In genomic region chr11:116657311-116658223, GRCm38 (mm10) we compare ENCODE assay signal across 8 mouse cellular contexts. TPM values are rescaled to one million over a fixed set of nuclear protein-coding genes. Genes with fewer than 3 reads are reported as not detected.
DNase-seq lines count a peak whose midpoint lies in the region; ATAC-seq and TF ChIP-seq lines count a peak whose summit lies in the region.

No protein-coding gene starts in this region.

- H3K9me3 ChIP-seq in embryonic facial prominence, embryonic 15.5 days (replicated peaks): no peaks in the 10 kb centered on the region
- no peaks in the 10 kb centered on the region for H3K9me3 ChIP-seq in limb, embryonic 15.5 days

- DNase-seq in A20 (ENCODE audit: low read depth, low spot score): peak; percentile 88
- DNase-seq in heart, adult 9 months (ENCODE audit: low spot score in 2 of 2): peak; percentile 95 to 97
- DNase-seq in kidney, adult 9 months: peak; percentile 94
- peak; percentile 42 to 52 for DNase-seq in monocyte, adult 2 months (ENCODE audit: low read depth in 1 of 2, low spot score in 2 of 2)
- peak; percentile 76 to 78 for DNase-seq in spleen, postnatal 36 days (ENCODE audit: low spot score in 2 of 2)

- H3K4me1 ChIP-seq in bone marrow macrophage, adult 2 months (ENCODE audit: control insufficient read depth, insufficient read depth, low read length): no peaks in the 10 kb centered on the region
- peaks cover 64% of the 10 kb centered on the region for H3K4me1 ChIP-seq in embryonic facial prominence, embryonic 15.5 days
- H3K4me1 ChIP-seq in limb, embryonic 15.5 days: peaks cover 63% of the 10 kb centered on the region

- H3K27me3 ChIP-seq in embryonic facial prominence, embryonic 15.5 days: peaks cover 9% of the 10 kb centered on the region
- H3K27me3 ChIP-seq in limb, embryonic 15.5 days: peaks cover 27% of the 10 kb centered on the region

- no peak overlapping the region for H3K27ac ChIP-seq in bone marrow macrophage, adult 2 months (ENCODE audit: insufficient read depth, low read depth, low read length)
- H3K27ac ChIP-seq in embryonic facial prominence, embryonic 15.5 days (replicated peaks): peak overlapping the region; percentile 85
- H3K27ac ChIP-seq in limb, embryonic 15.5 days: peak overlapping the region; percentile 79

- H3K9ac ChIP-seq in embryonic facial prominence, embryonic 15.5 days: no peak overlapping the region
- H3K9ac ChIP-seq in limb, embryonic 15.5 days: peak overlapping the region; percentile 31; the same call in 1 of the 2 replicates

- H3K4me2 ChIP-seq in embryonic facial prominence, embryonic 15.5 days (replicated peaks): peak overlapping the region; percentile 47
- peak overlapping the region; percentile 52 for H3K4me2 ChIP-seq in limb, embryonic 15.5 days

- ATAC-seq in embryonic facial prominence, embryonic 15.5 days (ENCODE audit: insufficient number of reproducible peaks, low FRiP score, low TSS enrichment, low read depth): peak; percentile 90
- peak; percentile 79 for ATAC-seq in limb, embryonic 15.5 days (ENCODE audit: insufficient number of reproducible peaks, low FRiP score, low TSS enrichment, low read depth)

- no peaks in the 10 kb centered on the region for H3K36me3 ChIP-seq in embryonic facial prominence, embryonic 15.5 days
- H3K36me3 ChIP-seq in limb, embryonic 15.5 days: no peaks in the 10 kb centered on the region

- WGBS in embryonic facial prominence, embryonic 15.5 days: 10% methylated on average over 22 of the region's 22 CpGs
- 15% methylated on average over 22 of the region's 22 CpGs for WGBS in limb, embryonic 15.5 days

- TF ChIP-seq POLR2A in bone marrow macrophage, adult 2 months (IDR thresholded peaks at IDR 0.05; ENCODE audit: borderline replicate concordance, low read depth, low read length): no peak

- no peak for TF ChIP-seq CTCF in bone marrow macrophage, adult 2 months (IDR thresholded peaks at IDR 0.05; ENCODE audit: low read depth, low read length)

- peak overlapping the region; percentile 39 for H3K4me3 ChIP-seq in bone marrow macrophage, adult 2 months (ENCODE audit: insufficient read depth, low read length)
- peak overlapping the region; percentile 26 for H3K4me3 ChIP-seq in embryonic facial prominence, embryonic 15.5 days (replicated peaks)
- peak overlapping the region; percentile 37 for H3K4me3 ChIP-seq in limb, embryonic 15.5 days

RNA-seq across cellular contexts. Expression of gene Cygb, which starts 3.5 kb away (rescaled TPM):
- not detected in 2 replicates for polyA plus RNA-seq in bone marrow macrophage, adult 2 months (2012; ENCODE audit: insufficient read depth, insufficient read length, missing spikeins)
- polyA plus RNA-seq in embryonic facial prominence, embryonic 15.5 days (2015; fragmentation: Nextera tagmentation; extraction: Ambion mirVana): 32.7 and 33.3 TPM in 2 replicates
- 20.1 and 22.2 TPM in 2 replicates for polyA plus RNA-seq in limb, embryonic 15.5 days (2015; fragmentation: Nextera tagmentation; extraction: Ambion mirVana)

RNA-seq across cellular contexts. Expression of gene Prcd, which starts 4.2 kb away (rescaled TPM):
- not detected in 2 replicates for polyA plus RNA-seq in bone marrow macrophage, adult 2 months (2012; ENCODE audit: insufficient read depth, insufficient read length, missing spikeins)
- 3.6 and 3.8 TPM in 2 replicates for polyA plus RNA-seq in embryonic facial prominence, embryonic 15.5 days (2015; fragmentation: Nextera tagmentation; extraction: Ambion mirVana)
- polyA plus RNA-seq in limb, embryonic 15.5 days (2015; fragmentation: Nextera tagmentation; extraction: Ambion mirVana): 1.9 and 2.6 TPM in 2 replicates

RNA-seq across cellular contexts. Expression of gene Rhbdf2, which starts 30.7 kb away (rescaled TPM):
- polyA plus RNA-seq in bone marrow macrophage, adult 2 months (2012; ENCODE audit: insufficient read depth, insufficient read length, missing spikeins): 37.5 and 39.0 TPM in 2 replicates
- polyA plus RNA-seq in embryonic facial prominence, embryonic 15.5 days (2015; fragmentation: Nextera tagmentation; extraction: Ambion mirVana): 8.3 and 8.8 TPM in 2 replicates
- polyA plus RNA-seq in limb, embryonic 15.5 days (2015; fragmentation: Nextera tagmentation; extraction: Ambion mirVana): 7.1 and 8.2 TPM in 2 replicates

Comparison
In these comparisons a context has a peak if more than half of its experiments do, and no peak if none do; other contexts are left out.
1. RNA of gene Cygb, which starts 3.5 kb away (polyA plus RNA-seq): 32.7 to 33.3 TPM in embryonic facial prominence, embryonic 15.5 days and 20.1 to 22.2 TPM in limb, embryonic 15.5 days; not detected in bone marrow macrophage, adult 2 months; every median in the first group is over 10 times any median in the second.
2. Peak in every context shown above with its lines, with median percentiles within 50 percentile points of each other: DNase-seq and H3K4me3 ChIP-seq.